Mouse (Mus musculus) adrenal gland, postnatal 10 days (tissue): ENCODE data around the gene Cebpb. TPM values are rescaled to one million over a fixed set of nuclear protein-coding genes. Genes with fewer than 3 reads are reported as not detected.
"Not testable (repeated sequence)": the region's sequence is repeated elsewhere in the genome, so short reads cannot be mapped to it uniquely, and the experiment has no call there.

ENCODE experiments used
- DNase-seq: peaks from one replicate; pipeline ENCODE4 v3.0.0; 2021; ENCODE audit warnings: mixed read lengths
- long read RNA-seq, 2 experiments: library from polyadenylated mRNA; stranded (forward); transcript quantifications; one replicate each; pipeline ENCODE4 v2.0.0; 2021
- total RNA-seq, 2 experiments: library from RNA; stranded (reverse); gene quantifications; 2 replicates each; pipeline ENCODE4 v1.2.3; 2021

Cebpb gene
- total RNA-seq, result 100 to 1,000 TPM; 269 to 439 TPM
- long read RNA-seq, experiment 1, transcript Cebpb-201 (1 exons, 1,504 nt), result major isoform, 3,611 of 3,611 reads
- long read RNA-seq, experiment 1, partial matches to known transcripts, result 0 of 3,611 reads
- long read RNA-seq, experiment 1, other reads (novel, unspliced or antisense), result 0 of 3,611 reads
- long read RNA-seq, experiment 2, transcript Cebpb-201 (1 exons, 1,504 nt), result major isoform, 1,311 of 1,311 reads
- long read RNA-seq, experiment 2, partial matches to known transcripts, result 0 of 1,311 reads
- long read RNA-seq, experiment 2, other reads (novel, unspliced or antisense), result 0 of 1,311 reads

- DNase-seq, result peak; percentile 97
Measured at GRCm38 (mm10) chr2:167688498-167689451, at the start of gene Cebpb. Gene Cebpb, plus strand, starts transcription at chr2:167688915.

- DNase-seq, result no peak
Measured at GRCm38 (mm10) chr2:167640279-167640678, 48.4 kb upstream of the Cebpb start.

- peak; percentile 75 for DNase-seq
Measured at GRCm38 (mm10) chr2:167641337-167641736, 47.4 kb upstream of the Cebpb start.

- no peak for DNase-seq
Measured at GRCm38 (mm10) chr2:167642164-167642563, 46.6 kb upstream of the Cebpb start.

- DNase-seq, result not testable (repeated sequence)
Measured at GRCm38 (mm10) chr2:167643356-167644052, 45.2 kb upstream of the Cebpb start.

GRCm38 (mm10) chr2:167646411-167646810 lies 42.3 kb upstream of the Cebpb start:
- DNase-seq, result no peak

- DNase-seq, result no peak
Measured at GRCm38 (mm10) chr2:167649290-167650032, 39.3 kb upstream of the Cebpb start.

GRCm38 (mm10) chr2:167651622-167652021 lies 37.1 kb upstream of the Cebpb start:
- no peak for DNase-seq

- DNase-seq, result no peak
Measured at GRCm38 (mm10) chr2:167652694-167653093, 36.0 kb upstream of the Cebpb start.

GRCm38 (mm10) chr2:167654911-167655600 lies 33.7 kb upstream of the Cebpb start:
- no peak for DNase-seq

- peak; percentile 46 for DNase-seq
Measured at GRCm38 (mm10) chr2:167656629-167657478, 31.9 kb upstream of the Cebpb start.

- no peak for DNase-seq
Measured at GRCm38 (mm10) chr2:167657973-167658372, 30.7 kb upstream of the Cebpb start.

GRCm38 (mm10) chr2:167658712-167659111 lies 30.0 kb upstream of the Cebpb start:
- DNase-seq, result no peak

- no peak for DNase-seq
Measured at GRCm38 (mm10) chr2:167659177-167659846, 29.4 kb upstream of the Cebpb start.

GRCm38 (mm10) chr2:167659847-167660610 lies 28.7 kb upstream of the Cebpb start:
- DNase-seq, result peak; percentile 85

GRCm38 (mm10) chr2:167660611-167660971 lies 28.1 kb upstream of the Cebpb start:
- DNase-seq, result no peak

GRCm38 (mm10) chr2:167661270-167662203 lies 27.2 kb upstream of the Cebpb start, which contains the start of gene Gm20431:
Gene Gm20431, minus strand, starts transcription at chr2:167661496.
- DNase-seq, result peak; percentile 97

GRCm38 (mm10) chr2:167662713-167663112 lies 26.0 kb upstream of the Cebpb start:
- DNase-seq, result no peak
